Mouse (Mus musculus): ENCODE data around the gene Trim15. TPM values are rescaled to one million over a fixed set of nuclear protein-coding genes. Genes with fewer than 3 reads are reported as not detected.

Gene Trim15
- polyA plus RNA-seq, 1 experiment from 2014 or later = 16.4 TPM

DNA sequence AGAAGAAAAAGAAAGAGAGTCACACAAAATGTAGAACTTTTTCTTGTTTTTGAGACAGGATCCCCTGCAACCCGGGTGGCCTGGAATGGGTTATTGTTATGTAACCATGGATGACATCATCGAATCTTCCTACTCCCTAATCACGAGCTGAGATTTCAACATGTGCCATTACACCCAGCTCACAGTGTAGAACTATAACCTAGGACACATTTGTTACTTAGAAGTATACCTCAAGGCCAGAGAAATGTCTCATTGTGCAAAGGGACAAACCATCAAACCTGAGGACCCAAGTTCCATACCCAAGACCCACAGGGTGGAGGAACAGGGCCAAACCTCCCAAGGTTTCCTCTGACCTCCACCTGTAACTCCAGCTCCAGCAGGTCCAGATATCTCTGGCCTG, 36.6 kb upstream of the Trim15 start:
- H3K4me3 ChIP-seq (ENCODE audit: low read depth, low read length) = no peak overlapping the region
- no peak for TF ChIP-seq CTCF (IDR thresholded peaks at IDR 0.05; ENCODE audit: low read depth)
- H3K9ac ChIP-seq (ENCODE audit: low read depth, low read length) = no peak overlapping the region
- H3K9me3 ChIP-seq (ENCODE audit: control insufficient read depth) = no peaks in the 10 kb centered on the region
- ATAC-seq = no peak
- H3K4me1 ChIP-seq (replicated peaks; ENCODE audit: control insufficient read depth, insufficient read depth, low read length) = no peaks in the 10 kb centered on the region
- no peaks in the 10 kb centered on the region for H3K27me3 ChIP-seq (replicated peaks; ENCODE audit: control insufficient read depth, insufficient read depth, low read length)
- no peak overlapping the region for H3K4me2 ChIP-seq (replicated peaks; ENCODE audit: low read depth)
- 42% methylated on average over 3 of the region's 3 CpGs for WGBS
- no peak overlapping the region for H3K27ac ChIP-seq (ENCODE audit: low read depth, low read length)
- H3K36me3 ChIP-seq (ENCODE audit: control insufficient read depth, insufficient read depth) = peaks cover 17% of the 10 kb centered on the region

DNA sequence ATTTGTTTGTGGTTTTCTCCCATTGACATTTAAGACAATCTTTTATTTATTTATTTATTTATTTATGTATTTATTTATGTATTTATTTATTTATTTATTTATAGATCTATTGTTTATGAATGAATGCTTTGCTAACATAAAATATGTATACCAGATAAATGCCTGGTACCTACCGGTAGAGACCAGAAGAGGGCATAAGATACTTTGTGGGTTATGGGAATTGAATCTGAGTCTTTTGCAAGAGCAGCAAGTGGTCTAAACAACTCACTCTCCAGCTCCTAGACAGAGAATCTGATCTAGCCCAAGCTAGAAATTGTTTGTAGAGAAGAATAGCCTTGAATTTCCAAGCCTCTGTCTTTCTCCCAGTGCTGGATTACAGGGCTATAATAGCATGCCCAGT, 33.7 kb upstream of the Trim15 start:
- 7% methylated on average over 1 of the region's 1 CpGs for WGBS
- H3K4me1 ChIP-seq (replicated peaks; ENCODE audit: control insufficient read depth, insufficient read depth, low read length) = no peaks in the 10 kb centered on the region
- no peak for ATAC-seq
- TF ChIP-seq CTCF (IDR thresholded peaks at IDR 0.05; ENCODE audit: low read depth) = peak; percentile 52
- peaks cover 7% of the 10 kb centered on the region for H3K36me3 ChIP-seq (ENCODE audit: control insufficient read depth, insufficient read depth)
- no peak overlapping the region for H3K27ac ChIP-seq (ENCODE audit: low read depth, low read length)
- H3K27me3 ChIP-seq (replicated peaks; ENCODE audit: control insufficient read depth, insufficient read depth, low read length) = no peaks in the 10 kb centered on the region
- H3K9ac ChIP-seq (ENCODE audit: low read depth, low read length) = no peak overlapping the region
- H3K4me3 ChIP-seq (ENCODE audit: low read depth, low read length) = peak overlapping the region; percentile 38; the same call in 1 of the 2 replicates
- peak overlapping the region; percentile 73 for H3K4me2 ChIP-seq (replicated peaks; ENCODE audit: low read depth)
- H3K9me3 ChIP-seq (ENCODE audit: control insufficient read depth) = no peaks in the 10 kb centered on the region

DNA sequence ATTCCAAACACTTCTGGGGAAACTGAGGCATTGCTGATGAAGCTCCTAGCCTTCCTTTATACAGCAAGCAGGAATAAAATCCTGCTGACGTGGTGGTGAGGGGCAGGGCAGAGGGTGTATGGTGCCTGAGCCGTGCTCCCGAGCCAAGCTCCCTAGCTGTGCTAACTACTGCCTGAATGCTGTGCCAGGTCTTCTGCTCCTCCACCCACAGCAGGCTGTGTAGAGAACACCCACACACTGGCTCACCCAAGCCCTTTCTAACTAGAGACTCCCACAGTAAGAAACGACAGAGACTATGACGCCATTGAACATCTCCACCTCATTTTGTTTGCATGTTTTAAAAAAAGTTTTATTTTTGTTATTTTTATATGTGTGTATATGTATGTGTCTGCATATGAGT, 33.0 kb upstream of the Trim15 start:
- Histone ChIP-seq H3K4me2 (replicated peaks; ENCODE audit: low read depth) (peak overlapping the region; percentile 73), H3K9me3 (ENCODE audit: control insufficient read depth) (no peaks in the 10 kb centered on the region), H3K27me3 (replicated peaks; ENCODE audit: control insufficient read depth, insufficient read depth, low read length) (no peaks in the 10 kb centered on the region), H3K36me3 (ENCODE audit: control insufficient read depth, insufficient read depth) (0 out of 2 replicates have a peak, but pooled peaks cover under 1% of the 10 kb centered on the region), H3K4me1 (replicated peaks; ENCODE audit: control insufficient read depth, insufficient read depth, low read length) (no peaks in the 10 kb centered on the region), H3K9ac (ENCODE audit: low read depth, low read length) (peak overlapping the region; percentile 48; the same call in 1 of the 2 replicates), H3K27ac (ENCODE audit: low read depth, low read length) (no peak overlapping the region), H3K4me3 (ENCODE audit: low read depth, low read length) (peak overlapping the region; percentile 38)
- no peak for ATAC-seq
- WGBS = 41% methylated on average over 5 of the region's 5 CpGs
- no peak for TF ChIP-seq CTCF (IDR thresholded peaks at IDR 0.05; ENCODE audit: low read depth)

DNA sequence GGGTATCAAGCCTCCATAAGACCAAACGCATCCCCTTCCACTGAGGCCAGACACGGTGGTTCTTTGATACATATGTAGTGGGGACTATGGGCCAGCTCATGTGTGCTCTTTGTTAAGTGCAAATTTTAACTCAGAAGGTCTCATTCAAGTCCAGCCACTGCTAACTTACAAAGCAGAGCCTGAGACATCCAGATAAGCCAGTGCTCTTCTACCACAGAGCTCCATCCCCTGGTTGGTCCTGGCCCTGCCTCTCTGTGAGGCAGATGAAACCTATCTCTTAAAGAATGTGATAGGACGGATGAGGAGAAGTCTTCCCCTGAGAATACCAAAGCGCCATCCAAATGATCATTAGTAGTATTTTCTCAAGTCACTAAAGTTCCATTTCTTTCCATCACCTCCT, 32.4 kb upstream of the Trim15 start:
- H3K27me3 ChIP-seq (replicated peaks; ENCODE audit: control insufficient read depth, insufficient read depth, low read length) = no peaks in the 10 kb centered on the region
- peak; percentile 44 for TF ChIP-seq CTCF (IDR thresholded peaks at IDR 0.05; ENCODE audit: low read depth)
- H3K36me3 ChIP-seq (ENCODE audit: control insufficient read depth, insufficient read depth) = no peaks in the 10 kb centered on the region
- H3K9me3 ChIP-seq (ENCODE audit: control insufficient read depth) = no peaks in the 10 kb centered on the region
- no peaks in the 10 kb centered on the region for H3K4me1 ChIP-seq (replicated peaks; ENCODE audit: control insufficient read depth, insufficient read depth, low read length)
- H3K4me3 ChIP-seq (ENCODE audit: low read depth, low read length) = peak overlapping the region; percentile 38
- peak overlapping the region; percentile 96 for H3K27ac ChIP-seq (ENCODE audit: low read depth, low read length)
- WGBS = 65% methylated on average over 4 of the region's 4 CpGs
- H3K4me2 ChIP-seq (replicated peaks; ENCODE audit: low read depth) = peak overlapping the region; percentile 73
- peak overlapping the region; percentile 48 for H3K9ac ChIP-seq (ENCODE audit: low read depth, low read length)
- no peak for ATAC-seq

DNA sequence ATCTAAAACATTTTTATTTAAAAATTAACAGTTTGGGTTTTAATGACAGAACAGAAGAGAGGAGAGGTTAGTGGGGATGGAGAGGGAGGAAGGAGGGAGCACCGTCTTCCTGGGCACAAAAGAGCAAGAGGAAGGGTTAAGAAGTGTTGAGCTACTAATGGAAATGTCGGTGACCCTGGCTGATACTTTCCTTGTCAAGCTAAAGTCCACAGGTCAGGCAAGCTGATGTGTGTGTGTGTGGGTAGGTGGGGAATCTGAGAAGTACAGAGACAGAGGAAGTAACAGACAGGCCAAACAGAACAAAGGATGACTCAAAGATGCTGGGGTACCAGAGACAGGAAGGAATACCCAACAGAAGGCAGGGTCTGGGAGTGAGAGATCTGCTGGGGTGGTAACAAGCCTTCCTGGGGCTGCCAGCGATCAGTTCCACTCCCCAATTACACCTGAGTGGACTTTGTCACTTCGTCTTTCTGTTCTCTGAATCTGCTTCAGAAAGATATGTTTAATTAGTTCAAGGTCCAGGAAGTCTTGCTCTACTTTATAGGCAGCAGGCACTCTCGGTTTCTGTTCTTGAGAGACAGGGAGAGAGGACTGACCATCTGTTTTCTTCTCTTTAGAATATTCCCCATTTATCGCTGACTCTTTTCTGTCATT, 30.7 kb upstream of the Trim15 start, which contains the start of gene Trim31:
Gene Trim31, plus strand, starts transcription at position 567 of the 654 bp plus-strand sequence.
- no peaks in the 10 kb centered on the region for H3K4me1 ChIP-seq (replicated peaks; ENCODE audit: control insufficient read depth, insufficient read depth, low read length)
- WGBS = 30% methylated on average over 6 of the region's 6 CpGs
- no peaks in the 10 kb centered on the region for H3K9me3 ChIP-seq (ENCODE audit: control insufficient read depth)
- H3K36me3 ChIP-seq (ENCODE audit: control insufficient read depth, insufficient read depth) = no peaks in the 10 kb centered on the region
- peak within 1 kb of the TSS; percentile 38 for H3K4me3 ChIP-seq (ENCODE audit: low read depth, low read length)
- no peaks in the 10 kb centered on the region for H3K27me3 ChIP-seq (replicated peaks; ENCODE audit: control insufficient read depth, insufficient read depth, low read length)
- peak; percentile 70 for ATAC-seq
- peak within 1 kb of the TSS; percentile 48 for H3K9ac ChIP-seq (ENCODE audit: low read depth, low read length)
- H3K4me2 ChIP-seq (replicated peaks; ENCODE audit: low read depth) = peak within 1 kb of the TSS; percentile 73
- peak within 1 kb of the TSS; percentile 96 for H3K27ac ChIP-seq (ENCODE audit: low read depth, low read length)
- TF ChIP-seq CTCF (IDR thresholded peaks at IDR 0.05; ENCODE audit: low read depth) = no peak

DNA sequence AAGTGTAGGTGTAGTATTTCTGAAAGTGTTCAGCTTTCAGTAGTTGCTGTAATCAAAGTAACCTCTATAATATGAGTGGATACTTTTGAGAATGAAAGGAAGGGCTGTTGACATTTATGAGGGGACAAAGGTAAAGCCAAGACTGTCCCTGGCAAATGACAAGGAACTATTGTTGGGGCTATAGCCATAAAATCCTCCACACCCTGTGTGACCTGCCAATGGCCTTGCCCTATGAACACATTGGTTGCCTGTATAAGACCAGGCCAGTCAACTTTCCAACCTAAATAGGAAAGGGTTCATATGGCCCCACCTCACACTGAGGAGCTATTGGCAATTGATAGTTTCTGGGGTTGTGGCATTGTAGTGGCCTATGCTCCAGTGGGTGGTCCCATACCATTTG, 30.1 kb upstream of the Trim15 start:
- Histone ChIP-seq H3K4me1 (replicated peaks; ENCODE audit: control insufficient read depth, insufficient read depth, low read length) (no peaks in the 10 kb centered on the region), H3K27ac (ENCODE audit: low read depth, low read length) (peak overlapping the region; percentile 96), H3K9me3 (ENCODE audit: control insufficient read depth) (no peaks in the 10 kb centered on the region), H3K36me3 (ENCODE audit: control insufficient read depth, insufficient read depth) (no peaks in the 10 kb centered on the region), H3K9ac (ENCODE audit: low read depth, low read length) (peak overlapping the region; percentile 48; the same call in 1 of the 2 replicates), H3K27me3 (replicated peaks; ENCODE audit: control insufficient read depth, insufficient read depth, low read length) (no peaks in the 10 kb centered on the region), H3K4me2 (replicated peaks; ENCODE audit: low read depth) (peak overlapping the region; percentile 73), H3K4me3 (ENCODE audit: low read depth, low read length) (no peak overlapping the region)
- no peak for TF ChIP-seq CTCF (IDR thresholded peaks at IDR 0.05; ENCODE audit: low read depth)
- ATAC-seq = peak; percentile 87

Measured in intestine, postnatal 0 days (tissue).